Comparison of ENCODE assay signal across 10 mouse cellular contexts in genomic region chr9:61808351-61809225, GRCm38 (mm10).
DNase-seq lines count a peak whose midpoint lies in the region; ATAC-seq lines count a peak whose summit lies in the region.
"Had no signal": no experiment of that assay in that cellular context is flagged by ENCODE, and none has a peak within 500 bp of the region (broad histone marks: within the 10 kb centered on the region; RNA-seq: fewer than 3 reads in every experiment).

No protein-coding gene starts in this region.

- no peaks in the 10 kb centered on the region for H3K36me3 ChIP-seq in limb, embryonic 15.5 days
- no peaks in the 10 kb centered on the region for H3K36me3 ChIP-seq in lung, embryonic 16.5 days (ENCODE audit: control insufficient read depth, insufficient read depth, low read length)
- no peaks in the 10 kb centered on the region for H3K36me3 ChIP-seq in forebrain, embryonic 11.5 days (ENCODE audit: control insufficient read depth, insufficient read depth, low read length)
- H3K36me3 ChIP-seq: embryonic facial prominence, embryonic 13.5 days; heart, embryonic 13.5 days had no signal

- no peaks in the 10 kb centered on the region for H3K9me3 ChIP-seq in limb, embryonic 15.5 days
- H3K9me3 ChIP-seq in lung, embryonic 16.5 days (ENCODE audit: control insufficient read depth, low read length): no peaks in the 10 kb centered on the region
- no peaks in the 10 kb centered on the region for H3K9me3 ChIP-seq in forebrain, embryonic 11.5 days (ENCODE audit: control insufficient read depth, low read length)
- H3K9me3 ChIP-seq: embryonic facial prominence, embryonic 13.5 days; heart, embryonic 13.5 days had no signal

- WGBS in limb, embryonic 15.5 days: 70% methylated on average over 12 of the region's 12 CpGs
- WGBS in lung, embryonic 16.5 days: 49% methylated on average over 12 of the region's 12 CpGs
- WGBS in forebrain, embryonic 11.5 days: 82% methylated on average over 12 of the region's 12 CpGs

- no peaks in the 10 kb centered on the region; the same call in none of the 2 replicates for H3K4me1 ChIP-seq in limb, embryonic 15.5 days
- peaks cover 23% of the 10 kb centered on the region for H3K4me1 ChIP-seq in lung, embryonic 16.5 days (replicated peaks; ENCODE audit: control insufficient read depth, insufficient read depth, low read length)
- 0 out of 2 replicates have a peak, but pooled peaks cover under 1% of the 10 kb centered on the region for H3K4me1 ChIP-seq in forebrain, embryonic 11.5 days (replicated peaks; ENCODE audit: control insufficient read depth, insufficient read depth, low read length)

- H3K4me2 ChIP-seq in limb, embryonic 15.5 days: no peak overlapping the region
- H3K4me2 ChIP-seq in lung, embryonic 16.5 days (ENCODE audit: low read depth, low read length): no peak overlapping the region
- no peak overlapping the region for H3K4me2 ChIP-seq in forebrain, embryonic 11.5 days (ENCODE audit: low read depth, low read length, severe bottlenecking)
- H3K4me2 ChIP-seq: embryonic facial prominence, embryonic 13.5 days; heart, embryonic 13.5 days had no signal

- H3K27ac ChIP-seq in limb, embryonic 15.5 days: 0 out of 2 replicates have a peak overlapping the region, but pooled peaks have one; percentile 1
- peak overlapping the region; percentile 85 for H3K27ac ChIP-seq in lung, embryonic 16.5 days (ENCODE audit: low read length)
- H3K27ac ChIP-seq in forebrain, embryonic 11.5 days (ENCODE audit: low read depth, low read length): no peak overlapping the region
- H3K27ac ChIP-seq: embryonic facial prominence, embryonic 13.5 days; heart, embryonic 13.5 days had no signal

- DNase-seq in urinary bladder, adult 18-20 months (ENCODE audit: low spot score in 2 of 2): peak; percentile 39 to 49
- DNase-seq in urinary bladder, postnatal 25 days (ENCODE audit: low spot score): no peak
- DNase-seq in yolk sac, embryonic 10.5 days (ENCODE audit: low spot score): peak; percentile 90
- DNase-seq in forebrain, embryonic 11.5 days (ENCODE audit: low spot score): no peak
- DNase-seq in layer of hippocampus, adult 9-11 months: no peak

- H3K9ac ChIP-seq in limb, embryonic 15.5 days: no peak overlapping the region
- H3K9ac ChIP-seq in lung, embryonic 16.5 days (ENCODE audit: low read length): no peak overlapping the region
- H3K9ac ChIP-seq in forebrain, embryonic 11.5 days (ENCODE audit: low read length): no peak overlapping the region
- H3K9ac ChIP-seq: embryonic facial prominence, embryonic 13.5 days; heart, embryonic 13.5 days had no signal

- H3K27me3 ChIP-seq in limb, embryonic 15.5 days: no peaks in the 10 kb centered on the region
- H3K27me3 ChIP-seq in lung, embryonic 16.5 days (ENCODE audit: control insufficient read depth, insufficient read depth, low read depth, low read length): no peaks in the 10 kb centered on the region
- H3K27me3 ChIP-seq in forebrain, embryonic 11.5 days (ENCODE audit: control insufficient read depth, insufficient read depth, low read length): no peaks in the 10 kb centered on the region
- H3K27me3 ChIP-seq: heart, embryonic 13.5 days had no signal

- peak; percentile 71 for ATAC-seq in limb, embryonic 15.5 days (ENCODE audit: insufficient number of reproducible peaks, low FRiP score, low TSS enrichment, low read depth)
- ATAC-seq in lung, embryonic 16.5 days (ENCODE audit: low read depth): peak; percentile 95
- no peak for ATAC-seq in forebrain, embryonic 11.5 days (replicated peaks; ENCODE audit: low FRiP score)
- ATAC-seq: inflammation-experienced regulatory T-cells, adult 6 months had no signal

- no peak overlapping the region for H3K4me3 ChIP-seq in limb, embryonic 15.5 days
- H3K4me3 ChIP-seq in lung, embryonic 16.5 days (ENCODE audit: low read length): no peak overlapping the region
- no peak overlapping the region for H3K4me3 ChIP-seq in forebrain, embryonic 11.5 days (ENCODE audit: low read depth, low read length)
- H3K4me3 ChIP-seq: embryonic facial prominence, embryonic 13.5 days; heart, embryonic 13.5 days had no signal

Comparison
In these comparisons a context has a peak if more than half of its experiments do, and no peak if none do; other contexts are left out.
1. DNase-seq: peak in urinary bladder, adult 18-20 months (2 of 2) and yolk sac, embryonic 10.5 days (single experiment); none in urinary bladder, postnatal 25 days (single experiment), forebrain, embryonic 11.5 days (single experiment) and layer of hippocampus, adult 9-11 months (single experiment).